Mouse (Mus musculus) left cerebral cortex, adult 9 months (tissue): ENCODE data around the gene Olfr967.
"Not testable (repeated sequence)": the region's sequence is repeated elsewhere in the genome, so short reads cannot be mapped to it uniquely, and the experiment has no call there.

Experiments used
- DNase-seq, 2 experiments: peaks; one replicate each; pipeline ENCODE4 v3.0.0; 2022; ENCODE audit warnings: low spot score in 2 of 2

Olfr967 gene

GRCm38 (mm10) chr9:39745949-39746348 lies at the start of gene Olfr967:
Gene Olfr967, plus strand, starts transcription at chr9:39746249.
- DNase-seq, result no peak

- DNase-seq, result not testable (repeated sequence)
Measured at GRCm38 (mm10) chr9:39701123-39701522, 44.9 kb upstream of the Olfr967 start.

- no peak for DNase-seq
Measured at GRCm38 (mm10) chr9:39707017-39707416, 39.0 kb upstream of the Olfr967 start, which contains the start of gene Olfr149. Gene Olfr149, minus strand, starts transcription at chr9:39707117.

- no peak for DNase-seq
Measured at GRCm38 (mm10) chr9:39708958-39709357, 37.1 kb upstream of the Olfr967 start.

GRCm38 (mm10) chr9:39711053-39711452 lies 35.0 kb upstream of the Olfr967 start, which contains the start of gene Olfr965:
Gene Olfr965, plus strand, starts transcription at chr9:39711353.
- no peak for DNase-seq

- DNase-seq, result no peak
Measured at GRCm38 (mm10) chr9:39730678-39731077, 15.4 kb upstream of the Olfr967 start, which contains the start of gene Olfr150. Gene Olfr150, plus strand, starts transcription at chr9:39730978.

GRCm38 (mm10) chr9:39740741-39741140 lies 5.3 kb upstream of the Olfr967 start:
- no peak for DNase-seq

- DNase-seq, result peak in 1 of 2 experiments; percentile 1
Measured at GRCm38 (mm10) chr9:39746428-39746827, 379 bp downstream of the Olfr967 start.

GRCm38 (mm10) chr9:39783153-39783552 lies 37.1 kb downstream of the Olfr967 start, which contains the start of gene Olfr968:
Gene Olfr968, minus strand, starts transcription at chr9:39783253.
- no peak for DNase-seq

- no peak for DNase-seq
Measured at GRCm38 (mm10) chr9:39790558-39790957, 44.5 kb downstream of the Olfr967 start, which contains the start of gene Olfr969. Gene Olfr969, plus strand, starts transcription at chr9:39790945.
